Mouse (Mus musculus): ENCODE results near the gene Atox1.

Atox1 gene

GRCm38 (mm10) chr11:55461019-55461645, at the start of gene Atox1:
TSS of gene Atox1 (minus strand) at chr11:55461239.
- DNase-seq (ENCODE audit: low read depth): peak; percentile 92

- DNase-seq (ENCODE audit: low read depth): no peak
Measured at GRCm38 (mm10) chr11:55505485-55505884, 44.4 kb upstream of the Atox1 start.

GRCm38 (mm10) chr11:55502886-55503285, 41.8 kb upstream of the Atox1 start:
- no peak for DNase-seq (ENCODE audit: low read depth)

GRCm38 (mm10) chr11:55501955-55502531, 41.0 kb upstream of the Atox1 start:
- DNase-seq (ENCODE audit: low read depth): no peak

- peak; percentile 69 for DNase-seq (ENCODE audit: low read depth)
Measured at GRCm38 (mm10) chr11:55497885-55498284, 36.8 kb upstream of the Atox1 start.

GRCm38 (mm10) chr11:55496158-55496557, 35.1 kb upstream of the Atox1 start:
- DNase-seq (ENCODE audit: low read depth): no peak

- DNase-seq (ENCODE audit: low read depth): no peak
Measured at GRCm38 (mm10) chr11:55485443-55485842, 24.4 kb upstream of the Atox1 start.

- DNase-seq (ENCODE audit: low read depth): no peak
Measured at GRCm38 (mm10) chr11:55473219-55473618, 12.2 kb upstream of the Atox1 start.

- no peak for DNase-seq (ENCODE audit: low read depth)
Measured at GRCm38 (mm10) chr11:55471467-55471866, 10.4 kb upstream of the Atox1 start.

- no peak for DNase-seq (ENCODE audit: low read depth)
Measured at GRCm38 (mm10) chr11:55470761-55471160, 9.7 kb upstream of the Atox1 start.

- peak; percentile 51 for DNase-seq (ENCODE audit: low read depth)
Measured at GRCm38 (mm10) chr11:55469923-55470691, 9.1 kb upstream of the Atox1 start.

GRCm38 (mm10) chr11:55469048-55469843, 8.2 kb upstream of the Atox1 start, which contains the start of gene G3bp1:
TSS of gene G3bp1 (plus strand) at chr11:55469685.
- peak; percentile 99 for DNase-seq (ENCODE audit: low read depth)

GRCm38 (mm10) chr11:55468611-55469047, 7.6 kb upstream of the Atox1 start:
- no peak for DNase-seq (ENCODE audit: low read depth)

GRCm38 (mm10) chr11:55468012-55468411, 7.0 kb upstream of the Atox1 start:
- no peak for DNase-seq (ENCODE audit: low read depth)

- no peak for DNase-seq (ENCODE audit: low read depth)
Measured at GRCm38 (mm10) chr11:55465177-55465576, 4.1 kb upstream of the Atox1 start.

GRCm38 (mm10) chr11:55464707-55465106, 3.7 kb upstream of the Atox1 start:
- DNase-seq (ENCODE audit: low read depth): no peak

GRCm38 (mm10) chr11:55462149-55462548, 1.1 kb upstream of the Atox1 start:
- DNase-seq (ENCODE audit: low read depth): no peak

- no peak for DNase-seq (ENCODE audit: low read depth)
Measured at GRCm38 (mm10) chr11:55460559-55461018, 450 bp downstream of the Atox1 start.

- DNase-seq (ENCODE audit: low read depth): no peak
Measured at GRCm38 (mm10) chr11:55459850-55460558, 1.0 kb downstream of the Atox1 start.

GRCm38 (mm10) chr11:55458501-55458900, 2.5 kb downstream of the Atox1 start:
- DNase-seq (ENCODE audit: low read depth): no peak

- DNase-seq (ENCODE audit: low read depth): no peak
Measured at GRCm38 (mm10) chr11:55455166-55455565, 5.9 kb downstream of the Atox1 start.
